Mouse (Mus musculus) CH12.LX (cell line): ENCODE measurements around the gene St5. TPM values are rescaled to one million over a fixed set of nuclear protein-coding genes. Genes with fewer than 3 reads are reported as not detected.

Experiments used
- DNase-seq: peaks from one replicate; pipeline ENCODE4 v3.0.0-alpha.2; 2013; ENCODE audit errors: extremely low read depth
- H3K27ac ChIP-seq: 2 replicates; pipeline ENCODE4 v1.5.1; 2012; ENCODE audit warnings: low read depth, mild to moderate bottlenecking, control low read depth, moderate library complexity; ENCODE audit not compliant: insufficient read depth
- H3K27me3 ChIP-seq: replicated peaks from 2 replicates; pipeline ENCODE3; 2012; ENCODE audit warnings: inconsistent platforms
- H3K36me3 ChIP-seq, 2 experiments: replicated peaks in 1 of 2; 2 replicates each; pipeline versions ENCODE3 to v1.6.1; 2012; ENCODE audit warnings: inconsistent platforms in 1 of 2, low read length in 1 of 2, mild to moderate bottlenecking in 1 of 2, mixed read lengths in 1 of 2, moderate library complexity in 1 of 2; ENCODE audit not compliant: control insufficient read depth in 1 of 2, insufficient read depth in 1 of 2
- H3K4me1 ChIP-seq, 2 experiments: 2 replicates each; pipeline ENCODE4 v1.6.1; 2012; ENCODE audit warnings: inconsistent platforms in 1 of 2, moderate library complexity in 1 of 2; ENCODE audit not compliant: insufficient read depth in 2 of 2, control insufficient read depth in 1 of 2
- H3K4me2 ChIP-seq: 2 replicates; pipeline ENCODE4 v1.6.1; 2012; ENCODE audit warnings: low read depth, mild to moderate bottlenecking, control low read depth; ENCODE audit not compliant: poor library complexity, insufficient read depth, severe bottlenecking
- H3K4me3 ChIP-seq, 3 experiments: fragments of 150-350 bp in 1 of 3; sonication (generic) in 1 of 3; replicated peaks in 1 of 3; 2 replicates each; pipeline versions ENCODE3 to v1.5.1; 2011 to 2012; ENCODE audit warnings: low read depth in 2 of 3, low read length in 2 of 3, mild to moderate bottlenecking in 2 of 3, moderate library complexity in 2 of 3, control low read depth in 1 of 3, improper control_type of control experiment in 1 of 3, inconsistent platforms in 1 of 3, mixed read lengths in 1 of 3; ENCODE audit not compliant: poor library complexity in 1 of 3
- H3K79me2 ChIP-seq: replicated peaks from 2 replicates; pipeline ENCODE4 v1.6.1; 2012; ENCODE audit warnings: mild to moderate bottlenecking, moderate library complexity; ENCODE audit not compliant: control insufficient read depth, poor library complexity, insufficient read depth, severe bottlenecking; ENCODE audit errors: extremely low read depth
- H3K9ac ChIP-seq: 2 replicates; pipeline ENCODE4 v1.6.1; 2012; ENCODE audit warnings: low read depth, mild to moderate bottlenecking, control low read depth, moderate library complexity; ENCODE audit not compliant: insufficient read depth
- H3K9me3 ChIP-seq: replicated peaks from 2 replicates; pipeline ENCODE3; 2012; ENCODE audit warnings: low read length, inconsistent platforms, mixed read lengths
- CTCF ChIP-seq, 2 experiments: IDR thresholded peaks in 1 of 2; conservative IDR thresholded peaks in 1 of 2; 2 replicates each; pipeline ENCODE4 v1.5.1; 2011 to 2012; ENCODE audit warnings: low read depth in 2 of 2, low read length in 2 of 2, improper control_type of control experiment in 1 of 2, inconsistent platforms in 1 of 2, mild to moderate bottlenecking in 1 of 2, moderate library complexity in 1 of 2
- E2F4 ChIP-seq: IDR thresholded peaks from 2 replicates; pipeline ENCODE4 v1.6.1; 2011; ENCODE audit warnings: low read depth, low read length, improper control_type of control experiment; ENCODE audit not compliant: insufficient replicate concordance
- ELF1 ChIP-seq: IDR thresholded peaks from 2 replicates; pipeline ENCODE4 v1.6.1; 2014; ENCODE audit warnings: low read depth, mild to moderate bottlenecking, inconsistent platforms, low read length, improper control_type of control experiment
- EP300 ChIP-seq: IDR thresholded peaks from 2 replicates; pipeline ENCODE4 v1.6.1; 2011; ENCODE audit warnings: low read length, improper control_type of control experiment
- KAT2A ChIP-seq: IDR thresholded peaks from 2 replicates; pipeline ENCODE4 v1.6.1; 2012; ENCODE audit warnings: low read length, improper control_type of control experiment, inconsistent platforms; ENCODE audit not compliant: insufficient replicate concordance
- MAFK ChIP-seq: IDR thresholded peaks from 2 replicates; pipeline ENCODE4 v1.6.1; 2011; ENCODE audit warnings: low read length, improper control_type of control experiment; ENCODE audit not compliant: insufficient replicate concordance
- MAZ ChIP-seq: IDR thresholded peaks from 2 replicates; pipeline ENCODE4 v1.6.1; 2012; ENCODE audit warnings: low read depth, mild to moderate bottlenecking, inconsistent platforms, low read length, improper control_type of control experiment, moderate library complexity
- MXI1 ChIP-seq: IDR thresholded peaks from 2 replicates; pipeline ENCODE4 v1.6.1; 2011; ENCODE audit warnings: mild to moderate bottlenecking, low read depth, low read length, improper control_type of control experiment
- PAX5 ChIP-seq: IDR thresholded peaks from 2 replicates; pipeline ENCODE4 v1.6.1; 2012; ENCODE audit warnings: low read length, inconsistent platforms, mixed read lengths
- POLR2A ChIP-seq: IDR thresholded peaks from 2 replicates; pipeline ENCODE4 v1.6.1; 2011; ENCODE audit warnings: low read depth, mild to moderate bottlenecking, improper control_type of control experiment, low read length
- RAD21 ChIP-seq: IDR thresholded peaks from 2 replicates; pipeline ENCODE4 v1.6.1; 2011; ENCODE audit warnings: low read depth, mild to moderate bottlenecking, low read length, improper control_type of control experiment, moderate library complexity
- dilution Hi-C: fragments of 300-500 bp; cut with MboI; formaldehyde crosslinking; loops from 2 replicates; pipeline ENCODE4 v1.14.3; 2020; ENCODE audit warnings: low sequenced_read_pairs; ENCODE audit not compliant: extremely low pct_unique_long_range_greater_than_20kb, extremely low pct_ligation_motif_present
- in situ Hi-C: fragments of 300-500 bp; cut with MboI; formaldehyde crosslinking; loops from 3 replicates; pipeline ENCODE4 v1.14.3; 2019; ENCODE audit warnings: low sequenced_read_pairs, low pct_ligation_motif_present, low pct_unique_long_range_greater_than_20kb, mixed read lengths
- polyA plus RNA-seq: library from polyadenylated mRNA; unstranded; fragments of >175 nt; gene quantifications from 2 replicates; pipeline ENCODE4 v1.2.1, GENCODE M21; 2012; ENCODE audit warnings: low read depth; ENCODE audit not compliant: insufficient read length
- total RNA-seq, 2 experiments: library from RNA; depleted of rRNA; stranded (reverse); fragments of 300-350 nt in 1 of 2; fragments of >200 nt in 1 of 2; gene quantifications; 2 replicates each; pipeline ENCODE4 v1.2.3; 2012 to 2014

The St5 gene
- total and polyA plus RNA-seq, 3 experiments, result 1.3 to 3.4 (median 1.6) TPM

- Histone ChIP-seq H3K36me3 (no peaks in the 10 kb centered on the region), H3K4me2 (no peak overlapping the region), H3K4me1 (peaks cover 0 to 6% of the 10 kb centered on the region in 2 experiments; a peak in 2 of 4 replicates), H3K9me3 (no peaks in the 10 kb centered on the region), H3K9ac (no peak overlapping the region), H3K27me3 (no peaks in the 10 kb centered on the region)
- in situ Hi-C loops, result no loop called here
- peak in 1 of 2 experiments; percentile 21; a peak in 2 of 4 replicates for TF ChIP-seq CTCF (conservative IDR thresholded peaks at IDR 0.05 in 1 of 2, IDR thresholded peaks at IDR 0.05 in 1 of 2; ENCODE audit: low read depth in 2 of 2, low read length in 2 of 2)
- TF ChIP-seq POLR2A, result no peak
- TF ChIP-seq, all 38 proteins: peak for 1
- Histone ChIP-seq H3K4me3 (no peak overlapping the region), H3K27ac (no peak overlapping the region), H3K79me2 (no peaks in the 10 kb centered on the region)
- dilution Hi-C loops, result no loop called here
- no peak for DNase-seq
Observed at GRCm38 (mm10) chr7:109680284-109680683, 23.1 kb downstream of the St5 start.

- Histone ChIP-seq H3K4me1 (peaks cover 0 to 16% of the 10 kb centered on the region in 2 experiments; a peak in 2 of 4 replicates), H3K36me3 (no peaks in the 10 kb centered on the region), H3K27ac (no peak overlapping the region), H3K4me3 (no peak overlapping the region), H3K79me2 (no peaks in the 10 kb centered on the region), H3K27me3 (no peaks in the 10 kb centered on the region), H3K4me2 (no peak overlapping the region), H3K9ac (no peak overlapping the region), H3K9me3 (no peaks in the 10 kb centered on the region)
- TF ChIP-seq KAT2A (no peak), E2F4 (no peak), EP300 (no peak), MXI1 (no peak), RAD21 (no peak), MAFK (no peak), PAX5 (no peak), ELF1 (no peak), POLR2A (no peak), MAZ (no peak)
- dilution Hi-C loops, result no loop called here
- peak; percentile 10 for DNase-seq
- in situ Hi-C loops, result no loop called here
Observed at GRCm38 (mm10) chr7:109674944-109675628, 28.3 kb downstream of the St5 start.
